Mouse (Mus musculus) activated CD4-positive, CD25-positive, alpha-beta regulatory T cell (primary cell): ENCODE results near the gene Catip. TPM values are rescaled to one million over a fixed set of nuclear protein-coding genes. Genes with fewer than 3 reads are reported as not detected.

Experiments
- polyA plus RNA-seq, 2 experiments: library from polyadenylated mRNA; unstranded; fragments of 100-300 nt; shearing (Covaris generic); gene quantifications; one replicate each; pipeline ENCODE4 v1.2.1; 2017

The Catip gene
- polyA plus RNA-seq: not detected

GRCm38 (mm10) chr1:74361812-74362211, at the start of gene Catip:
TSS of gene Catip (plus strand) at chr1:74362108.

GRCm38 (mm10) chr1:74374980-74375379, 13.1 kb downstream of the Catip start, which contains the start of gene Slc11a1:
TSS of gene Slc11a1 (plus strand) at chr1:74375195.

GRCm38 (mm10) chr1:74390924-74391748, 29.2 kb downstream of the Catip start, which contains the start of gene Ctdsp1:
TSS of gene Ctdsp1 (plus strand) at chr1:74391509.

GRCm38 (mm10) chr1:74408589-74409504, 46.9 kb downstream of the Catip start, which contains the start of gene Vil1:
TSS of gene Vil1 (plus strand) at chr1:74409376.

Other genes with a start within 250 kb of the Catip start
- 10 to 100 TPM in 1 of 2 experiments, 1 to 10 TPM in 1; 7.8 to 22.3 TPM for gene Tns1, start 237.7 kb upstream of the Catip start, polyA plus RNA-seq
- not detected for gene Rufy4, start 236.6 kb upstream of the Catip start, polyA plus RNA-seq
- gene Cxcr2, start 208.1 kb upstream of the Catip start, polyA plus RNA-seq: under 1 TPM; 0.05 to 0.18 TPM
- gene Cxcr1, start 167.5 kb upstream of the Catip start, polyA plus RNA-seq: not detected
- 1,000 to 10,000 TPM; 1,103 to 1,270 TPM for gene Arpc2, start 126.0 kb upstream of the Catip start, polyA plus RNA-seq
- under 1 TPM in 1 of 2 experiments, not detected in 1; 0.16 TPM for gene Gpbar1, start 83.6 kb upstream of the Catip start, polyA plus RNA-seq
- 100 to 1,000 TPM; 193 to 248 TPM for gene Aamp, start 77.4 kb upstream of the Catip start, polyA plus RNA-seq
- 10 to 100 TPM; 70.6 to 76.1 TPM for gene Pnkd, start 77.2 kb upstream of the Catip start, polyA plus RNA-seq
- 10 to 100 TPM in 1 of 2 experiments, 1 to 10 TPM in 1; 8.1 to 31.0 TPM for gene Tmbim1, start 56.5 kb upstream of the Catip start, polyA plus RNA-seq
- gene Slc11a1, start 13.1 kb downstream of the Catip start, polyA plus RNA-seq: 1 to 10 TPM; 1.9 to 4.5 TPM
- 1 to 10 TPM; 4.9 to 6.8 TPM for gene Ctdsp1, start 29.4 kb downstream of the Catip start, polyA plus RNA-seq
- gene Vil1, start 47.3 kb downstream of the Catip start, polyA plus RNA-seq: under 1 TPM; 0.05 to 0.16 TPM
- gene Cnot9, start 143.9 kb downstream of the Catip start, polyA plus RNA-seq: 10 to 100 TPM; 34.7 to 37.7 TPM
- gene Plcd4, start 180.8 kb downstream of the Catip start, polyA plus RNA-seq: 1 to 10 TPM in 1 of 2 experiments, under 1 TPM in 1; 0.66 to 1.5 TPM
- gene Usp37, start 182.2 kb downstream of the Catip start, polyA plus RNA-seq: 10 to 100 TPM; 12.0 to 13.0 TPM
- 10 to 100 TPM; 10.2 to 14.0 TPM for gene Zfp142, start 226.1 kb downstream of the Catip start, polyA plus RNA-seq
- gene Bcs1l, start 226.2 kb downstream of the Catip start, polyA plus RNA-seq: 10 to 100 TPM in 1 of 2 experiments, 1 to 10 TPM in 1; 9.8 to 11.9 TPM
- 10 to 100 TPM; 19.4 to 25.8 TPM for gene Rnf25, start 239.3 kb downstream of the Catip start, polyA plus RNA-seq
- gene Stk36, start 239.3 kb downstream of the Catip start, polyA plus RNA-seq: under 1 TPM in 1 of 2 experiments, not detected in 1; 0.53 TPM